Mouse (Mus musculus): ENCODE measurements around the gene Olfr642. TPM values are rescaled to one million over a fixed set of nuclear protein-coding genes. Genes with fewer than 3 reads are reported as not detected.

The Olfr642 gene
- not detected in 2 replicates for polyA plus RNA-seq (2015; fragmentation: Nextera tagmentation; extraction: Ambion mirVana)

- no peak for DNase-seq (ENCODE audit: low spot score)
These were observed at the start of gene Olfr642 for GRCm38 (mm10) chr7:104052566-104052965. Gene Olfr642, minus strand, starts transcription at chr7:104052666.

GRCm38 (mm10) chr7:104085365-104085764 lies 32.9 kb upstream of the Olfr642 start, which contains the start of gene Olfr645:
Gene Olfr645, minus strand, starts transcription at chr7:104085465.
- DNase-seq (ENCODE audit: low spot score) = no peak

GRCm38 (mm10) chr7:104071769-104072168 lies 19.3 kb upstream of the Olfr642 start, which contains the start of gene Olfr644:
Gene Olfr644, minus strand, starts transcription at chr7:104071869.
- DNase-seq (ENCODE audit: low spot score) = no peak

- no peak for DNase-seq (ENCODE audit: low spot score)
These were observed 8.9 kb upstream of the Olfr642 start, which contains the start of gene 4930516K23Rik for GRCm38 (mm10) chr7:104061345-104061744. Gene 4930516K23Rik, minus strand, starts transcription at chr7:104061445.

- DNase-seq (ENCODE audit: low spot score) = no peak
These were observed 6.7 kb upstream of the Olfr642 start for GRCm38 (mm10) chr7:104059215-104059614.

- no peak for DNase-seq (ENCODE audit: low spot score)
These were observed 1.7 kb downstream of the Olfr642 start for GRCm38 (mm10) chr7:104050745-104051144.

GRCm38 (mm10) chr7:104035145-104035544 lies 17.3 kb downstream of the Olfr642 start, which contains the start of gene Olfr641:
Gene Olfr641, plus strand, starts transcription at chr7:104035445.
- no peak for DNase-seq (ENCODE audit: low spot score)

GRCm38 (mm10) chr7:104026978-104027377 lies 25.5 kb downstream of the Olfr642 start:
- no peak for DNase-seq (ENCODE audit: low spot score)

- DNase-seq (ENCODE audit: low spot score) = no peak
These were observed 27.0 kb downstream of the Olfr642 start, which contains the start of gene Olfr640 for GRCm38 (mm10) chr7:104025473-104025872. Gene Olfr640, minus strand, starts transcription at chr7:104025573.

GRCm38 (mm10) chr7:104021651-104022050 lies 30.8 kb downstream of the Olfr642 start:
- DNase-seq (ENCODE audit: low spot score) = no peak

- DNase-seq (ENCODE audit: low spot score) = no peak
These were observed 33.5 kb downstream of the Olfr642 start for GRCm38 (mm10) chr7:104018953-104019352.

- no peak for DNase-seq (ENCODE audit: low spot score)
These were observed 35.3 kb downstream of the Olfr642 start, which contains the start of gene Olfr639 for GRCm38 (mm10) chr7:104017203-104017602. Gene Olfr639, minus strand, starts transcription at chr7:104017303.

GRCm38 (mm10) chr7:103999124-103999523 lies 53.3 kb downstream of the Olfr642 start:
- no peak for DNase-seq (ENCODE audit: low spot score)

- DNase-seq (ENCODE audit: low spot score) = no peak
These were observed 54.0 kb downstream of the Olfr642 start, which contains the start of gene Olfr638 for GRCm38 (mm10) chr7:103998446-103998845. Gene Olfr638, plus strand, starts transcription at chr7:103998746.

Other genes starting within 250 kb of the Olfr642 start
- gene Hbb-bt, start 238.7 kb downstream of the Olfr642 start, polyA plus RNA-seq (2015; fragmentation: Nextera tagmentation; extraction: Ambion mirVana) = 224 and 268 TPM in 2 replicates
- gene Hbb-bs, start 224.6 kb downstream of the Olfr642 start, polyA plus RNA-seq (2015; fragmentation: Nextera tagmentation; extraction: Ambion mirVana) = 1,063 and 1,204 TPM in 2 replicates
- not detected in 2 replicates for gene Hbb-bh2, start 212.1 kb downstream of the Olfr642 start, polyA plus RNA-seq (2015; fragmentation: Nextera tagmentation; extraction: Ambion mirVana)
- 0.88 and 1.3 TPM in 2 replicates for gene Hbb-bh1, start 209.5 kb downstream of the Olfr642 start, polyA plus RNA-seq (2015; fragmentation: Nextera tagmentation; extraction: Ambion mirVana)
- gene Hbb-y, start 199.4 kb downstream of the Olfr642 start, polyA plus RNA-seq (2015; fragmentation: Nextera tagmentation; extraction: Ambion mirVana) = 2.1 and 2.6 TPM in 2 replicates
- gene Olfr66, start 166.4 kb downstream of the Olfr642 start, polyA plus RNA-seq (2015; fragmentation: Nextera tagmentation; extraction: Ambion mirVana) = not detected in 2 replicates
- gene Olfr64, start 158.2 kb downstream of the Olfr642 start, polyA plus RNA-seq (2015; fragmentation: Nextera tagmentation; extraction: Ambion mirVana) = not detected in 2 replicates
- gene Olfr65, start 149.2 kb downstream of the Olfr642 start, polyA plus RNA-seq (2015; fragmentation: Nextera tagmentation; extraction: Ambion mirVana) = not detected in 2 replicates
- gene Olfr631, start 123.8 kb downstream of the Olfr642 start, polyA plus RNA-seq (2015; fragmentation: Nextera tagmentation; extraction: Ambion mirVana) = not detected in 2 replicates
- not detected in 2 replicates for gene Olfr632, start 118.3 kb downstream of the Olfr642 start, polyA plus RNA-seq (2015; fragmentation: Nextera tagmentation; extraction: Ambion mirVana)
- not detected in 2 replicates for gene Olfr633, start 108.2 kb downstream of the Olfr642 start, polyA plus RNA-seq (2015; fragmentation: Nextera tagmentation; extraction: Ambion mirVana)
- not detected in 2 replicates for gene Olfr635, start 81.5 kb downstream of the Olfr642 start, polyA plus RNA-seq (2015; fragmentation: Nextera tagmentation; extraction: Ambion mirVana)
- gene Olfr638, start 53.9 kb downstream of the Olfr642 start, polyA plus RNA-seq (2015; fragmentation: Nextera tagmentation; extraction: Ambion mirVana) = not detected in 2 replicates
- gene Olfr639, start 35.4 kb downstream of the Olfr642 start, polyA plus RNA-seq (2015; fragmentation: Nextera tagmentation; extraction: Ambion mirVana) = 0.01 and 0.03 TPM in 2 replicates
- not detected in 2 replicates for gene Olfr640, start 27.1 kb downstream of the Olfr642 start, polyA plus RNA-seq (2015; fragmentation: Nextera tagmentation; extraction: Ambion mirVana)
- not detected in 2 replicates for gene Olfr641, start 17.2 kb downstream of the Olfr642 start, polyA plus RNA-seq (2015; fragmentation: Nextera tagmentation; extraction: Ambion mirVana)
- gene 4930516K23Rik, start 8.8 kb upstream of the Olfr642 start, polyA plus RNA-seq (2015; fragmentation: Nextera tagmentation; extraction: Ambion mirVana) = not detected in 2 replicates
- not detected in 2 replicates for gene Olfr644, start 19.2 kb upstream of the Olfr642 start, polyA plus RNA-seq (2015; fragmentation: Nextera tagmentation; extraction: Ambion mirVana)
- not detected in 2 replicates for gene Olfr645, start 32.8 kb upstream of the Olfr642 start, polyA plus RNA-seq (2015; fragmentation: Nextera tagmentation; extraction: Ambion mirVana)
- gene Olfr646, start 52.2 kb upstream of the Olfr642 start, polyA plus RNA-seq (2015; fragmentation: Nextera tagmentation; extraction: Ambion mirVana) = 0.10 TPM in 1 of 2 replicates, not detected in the other
- not detected in 2 replicates for gene Ubqln5, start 77.2 kb upstream of the Olfr642 start, polyA plus RNA-seq (2015; fragmentation: Nextera tagmentation; extraction: Ambion mirVana)
- gene Olfr643, start 84.7 kb upstream of the Olfr642 start, polyA plus RNA-seq (2015; fragmentation: Nextera tagmentation; extraction: Ambion mirVana) = not detected in 2 replicates
- gene Ubqln3, start 90.6 kb upstream of the Olfr642 start, polyA plus RNA-seq (2015; fragmentation: Nextera tagmentation; extraction: Ambion mirVana) = 0.10 TPM in 1 of 2 replicates, not detected in the other
- gene Ubqlnl, start 97.9 kb upstream of the Olfr642 start, polyA plus RNA-seq (2015; fragmentation: Nextera tagmentation; extraction: Ambion mirVana) = not detected in 2 replicates
- 0.45 and 0.65 TPM in 2 replicates for gene Olfm5, start 112.2 kb upstream of the Olfr642 start, polyA plus RNA-seq (2015; fragmentation: Nextera tagmentation; extraction: Ambion mirVana)
- gene Olfr648, start 130.7 kb upstream of the Olfr642 start, polyA plus RNA-seq (2015; fragmentation: Nextera tagmentation; extraction: Ambion mirVana) = 0.08 and 0.10 TPM in 2 replicates
- not detected in 2 replicates for gene Olfr649, start 143.3 kb upstream of the Olfr642 start, polyA plus RNA-seq (2015; fragmentation: Nextera tagmentation; extraction: Ambion mirVana)
- 0.75 and 0.99 TPM in 2 replicates for gene Trim6, start 166.1 kb upstream of the Olfr642 start, polyA plus RNA-seq (2015; fragmentation: Nextera tagmentation; extraction: Ambion mirVana)
- 10.4 and 12.0 TPM in 2 replicates for gene Trim34a, start 191.8 kb upstream of the Olfr642 start, polyA plus RNA-seq (2015; fragmentation: Nextera tagmentation; extraction: Ambion mirVana)
- 2.8 and 3.1 TPM in 2 replicates for gene Trim5, start 235.4 kb upstream of the Olfr642 start, polyA plus RNA-seq (2015; fragmentation: Nextera tagmentation; extraction: Ambion mirVana)

Data from thymus, postnatal 0 days (tissue).